Comparison of ENCODE assay signal across 8 mouse cellular contexts in genomic region chr19:43525104-43525482, GRCm38 (mm10). TPM values are rescaled to one million over a fixed set of nuclear protein-coding genes. Genes with fewer than 3 reads are reported as not detected.
DNase-seq lines count a peak whose midpoint lies in the region; ATAC-seq and TF ChIP-seq lines count a peak whose summit lies in the region.

No protein-coding gene starts in this region.

- no peaks in the 10 kb centered on the region for H3K9me3 ChIP-seq in forebrain, embryonic 14.5 days (replicated peaks; ENCODE audit: control insufficient read depth, low read length)
- no peaks in the 10 kb centered on the region for H3K9me3 ChIP-seq in lung, embryonic 14.5 days (ENCODE audit: low read depth, low read length)

- peak overlapping the region; percentile 69 for H3K4me3 ChIP-seq in forebrain, embryonic 14.5 days (ENCODE audit: low read depth, low read length)
- H3K4me3 ChIP-seq in lung, embryonic 14.5 days (ENCODE audit: low read depth, low read length) = peak overlapping the region; percentile 72

- peak overlapping the region; percentile 88 for H3K9ac ChIP-seq in forebrain, embryonic 14.5 days (ENCODE audit: low read length)
- peak overlapping the region; percentile 56 for H3K9ac ChIP-seq in lung, embryonic 14.5 days

- DNase-seq in ovary, adult 18-20 months (ENCODE audit: low spot score) = peak; percentile 70
- no peak for DNase-seq in ovary, postnatal 10 days (ENCODE audit: low spot score)
- peak; percentile 75 for DNase-seq in adrenal gland, postnatal 14 days
- DNase-seq in forebrain, embryonic 14.5 days (ENCODE audit: low spot score) = peak; percentile 41
- DNase-seq in kidney, postnatal 10 days = peak; percentile 63
- peak; percentile 57 for DNase-seq in lung, embryonic 14.5 days
- DNase-seq in right cerebral cortex, postnatal 10 days (ENCODE audit: low spot score in 2 of 2) = peak; percentile 69

- peaks cover 26% of the 10 kb centered on the region for H3K4me1 ChIP-seq in forebrain, embryonic 14.5 days (ENCODE audit: control insufficient read depth, insufficient read depth, low read length)
- H3K4me1 ChIP-seq in lung, embryonic 14.5 days (ENCODE audit: insufficient read depth) = peaks cover 7% of the 10 kb centered on the region; the same call in 1 of the 2 replicates

- no peaks in the 10 kb centered on the region for H3K27me3 ChIP-seq in forebrain, embryonic 14.5 days (replicated peaks; ENCODE audit: control insufficient read depth, insufficient read depth, low read length)
- no peaks in the 10 kb centered on the region for H3K27me3 ChIP-seq in lung, embryonic 14.5 days (ENCODE audit: insufficient read depth, low read length)

- H3K27ac ChIP-seq in forebrain, embryonic 14.5 days (ENCODE audit: low read depth, low read length) = peak overlapping the region; percentile 33; the same call in 1 of the 2 replicates
- H3K27ac ChIP-seq in lung, embryonic 14.5 days (ENCODE audit: low read depth) = no peak overlapping the region

- 24% methylated on average over 10 of the region's 10 CpGs for WGBS in forebrain, embryonic 14.5 days
- WGBS in lung, embryonic 14.5 days = 12% methylated on average over 10 of the region's 10 CpGs

- H3K36me3 ChIP-seq in forebrain, embryonic 14.5 days (ENCODE audit: control insufficient read depth, insufficient read depth, low read length) = no peaks in the 10 kb centered on the region
- no peaks in the 10 kb centered on the region for H3K36me3 ChIP-seq in lung, embryonic 14.5 days (ENCODE audit: insufficient read depth)

- peak overlapping the region; percentile 85 for H3K4me2 ChIP-seq in forebrain, embryonic 14.5 days (ENCODE audit: low read length)
- H3K4me2 ChIP-seq in lung, embryonic 14.5 days = peak overlapping the region; percentile 84

- no peak for TF ChIP-seq CTCF in lung, embryonic 14.5 days (IDR thresholded peaks at IDR 0.05; ENCODE audit: low read depth)

- ATAC-seq in forebrain, embryonic 14.5 days = no peak; the same call in 1 of the 2 replicates
- no peak for ATAC-seq in lung, embryonic 14.5 days (ENCODE audit: insufficient read depth)
- no peak for ATAC-seq in megakaryocyte progenitor cell, adult 5-6 weeks (replicated peaks; ENCODE audit: poor library complexity)

RNA-seq across cellular contexts. Expression of gene Got1, which starts 0.7 kb away (rescaled TPM):
- 184 and 213 TPM in 2 replicates for total RNA-seq in adrenal gland, postnatal 14 days (2021)
- polyA plus RNA-seq in forebrain, embryonic 14.5 days (2014; fragmentation: Nextera tagmentation; extraction: Ambion mirVana) = 56.9 and 65.6 TPM in 2 replicates
- polyA plus RNA-seq in lung, embryonic 14.5 days (2014; fragmentation: Nextera tagmentation; extraction: Ambion mirVana) = 19.5 and 23.3 TPM in 2 replicates
- total RNA-seq in megakaryocyte progenitor cell, adult 5-6 weeks (2015) = 21.0 and 21.3 TPM in 2 replicates
- total RNA-seq in megakaryocyte progenitor cell, adult 5-6 weeks (2017) = 17.9 and 19.8 TPM in 2 replicates
